Mouse (Mus musculus): Measurements from ENCODE around the gene Dnmt3a.

DNA sequence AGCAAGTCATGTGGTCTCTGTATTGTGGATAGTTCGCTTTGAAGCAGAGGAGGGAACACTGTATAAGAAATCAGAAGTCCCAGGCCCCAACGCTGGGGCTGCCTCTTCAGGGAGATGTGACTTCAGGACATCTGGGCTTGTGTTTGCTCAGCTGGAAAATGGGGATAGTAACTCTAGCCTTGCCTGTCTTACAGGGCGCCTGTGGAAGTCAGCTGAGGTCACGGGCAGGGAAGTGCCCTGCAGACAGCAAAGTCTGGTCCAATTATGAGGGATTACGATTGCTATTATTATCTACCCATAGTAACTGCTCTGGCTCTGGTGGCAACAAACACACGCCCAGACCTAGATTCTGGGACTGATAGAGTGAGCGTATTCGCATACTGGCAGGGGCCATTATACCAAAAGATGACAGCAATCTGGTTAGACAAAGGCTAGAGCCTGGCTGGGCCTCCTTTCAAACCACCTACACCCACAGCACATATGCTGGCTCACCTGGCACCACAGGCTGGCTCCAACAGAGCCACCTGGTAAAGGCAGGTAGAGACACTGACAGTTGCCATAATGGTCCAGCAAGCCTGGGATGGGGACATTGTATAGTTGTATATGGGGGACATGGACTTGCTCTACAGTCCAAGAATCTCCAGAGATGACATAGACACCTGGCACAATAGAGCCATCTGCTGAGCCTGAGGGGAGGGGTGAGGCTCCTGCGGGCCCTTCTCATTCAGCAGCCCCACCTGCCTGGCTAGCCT, 31.4 kb downstream of the Dnmt3a start:
- no peak for TF ChIP-seq NRF1 (IDR thresholded peaks at IDR 0.05; ENCODE audit: insufficient read depth, low read depth, low read length, poor library complexity, severe bottlenecking)
- TF ChIP-seq TCF12 (IDR thresholded peaks at IDR 0.05; ENCODE audit: low read depth, low read length), result no peak
- peak in 1 of 2 experiments; percentile 40; a peak in 1 of 4 replicates for TF ChIP-seq EP300 (IDR thresholded peaks at IDR 0.05; ENCODE audit: low read depth in 1 of 2, low read length in 2 of 2)
- no peak for TF ChIP-seq MAFK (IDR thresholded peaks at IDR 0.05; ENCODE audit: borderline replicate concordance, low read depth, low read length)
- no peak for TF ChIP-seq UBTF (IDR thresholded peaks at IDR 0.05; ENCODE audit: borderline replicate concordance, insufficient read depth, low read depth, low read length)
- 0 out of 2 replicates have a peak, but pooled peaks have one; percentile 17 for TF ChIP-seq SIN3A (IDR thresholded peaks at IDR 0.05; ENCODE audit: low read length)
- TF ChIP-seq ETS1 (IDR thresholded peaks at IDR 0.05; ENCODE audit: low read depth, low read length), result no peak; the same call in 1 of the 2 replicates
- no peak for TF ChIP-seq POLR2A (IDR thresholded peaks at IDR 0.05; ENCODE audit: control insufficient read depth in 1 of 2, insufficient read depth in 1 of 2, low read depth in 1 of 2, low read length in 2 of 2, poor library complexity in 1 of 2)
- TF ChIP-seq USF1 (IDR thresholded peaks at IDR 0.05; ENCODE audit: low read depth, low read length), result no peak
- TF ChIP-seq CHD2 (IDR thresholded peaks at IDR 0.05; ENCODE audit: low read length), result no peak
- no peak for TF ChIP-seq GATA1 (IDR thresholded peaks at IDR 0.05; ENCODE audit: low read depth, low read length)

Data from MEL (cell line).